Mouse (Mus musculus): ENCODE measurements around the gene Pitpnm2. TPM values are rescaled to one million over a fixed set of nuclear protein-coding genes. Genes with fewer than 3 reads are reported as not detected.
"Not testable (repeated sequence)": the region's sequence is repeated elsewhere in the genome, so short reads cannot be mapped to it uniquely, and the experiment has no call there.

Gene Pitpnm2
- 7.5 and 7.8 TPM in 2 replicates for polyA plus RNA-seq (2016; fragmentation: Nextera tagmentation; extraction: Ambion mirVana)

GRCm38 (mm10) chr5:124249614-124250591, at the start of gene Pitpnm2:
Gene Pitpnm2, minus strand, starts transcription at chr5:124249760.
- H3K27ac ChIP-seq (ENCODE audit: poor library complexity, severe bottlenecking), result peak within 1 kb of the TSS; percentile 92
- H3K4me2 ChIP-seq, result peak within 1 kb of the TSS; percentile 90
- H3K4me1 ChIP-seq (replicated peaks), result peaks cover 33% of the 10 kb centered on the region
- H3K9ac ChIP-seq, result peak within 1 kb of the TSS; percentile 84
- 2% methylated on average over 83 of the region's 90 CpGs for WGBS
- H3K4me3 ChIP-seq, result peak within 1 kb of the TSS; percentile 81
- ATAC-seq (ENCODE audit: insufficient number of reproducible peaks, low FRiP score), result peak; percentile 69
- H3K27me3 ChIP-seq (replicated peaks), result no peaks in the 10 kb centered on the region
- H3K9me3 ChIP-seq (replicated peaks), result no peaks in the 10 kb centered on the region
- peaks cover 18% of the 10 kb centered on the region for H3K36me3 ChIP-seq

DNA sequence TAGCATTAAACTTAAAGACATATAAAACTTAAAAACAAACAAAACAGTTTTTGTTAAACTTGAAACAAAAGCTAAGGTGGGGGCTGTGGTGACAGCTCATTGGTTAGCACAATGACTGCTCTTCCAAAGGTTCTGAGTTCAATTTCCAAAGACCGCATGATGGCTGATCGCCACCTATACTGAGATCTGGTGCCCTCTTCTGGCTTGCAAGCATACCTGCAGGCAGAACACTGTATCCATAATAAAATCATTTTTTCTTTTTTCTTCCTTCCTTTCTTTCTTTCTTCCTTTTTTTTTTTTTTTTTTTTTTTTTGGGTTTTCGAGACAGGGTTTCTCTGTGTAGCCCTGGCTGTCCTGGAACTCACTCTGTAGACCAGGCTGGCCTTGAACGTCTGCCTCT, 49.7 kb upstream of the Pitpnm2 start:
- not testable (repeated sequence) for H3K9ac ChIP-seq; H3K27ac ChIP-seq (ENCODE audit: poor library complexity, severe bottlenecking); H3K4me3 ChIP-seq; ATAC-seq (ENCODE audit: insufficient number of reproducible peaks, low FRiP score); H3K4me2 ChIP-seq; H3K27me3 ChIP-seq (replicated peaks); H3K9me3 ChIP-seq (replicated peaks)
- H3K4me1 ChIP-seq (replicated peaks), result peaks cover 10% of the 10 kb centered on the region
- peaks cover 59% of the 10 kb centered on the region for H3K36me3 ChIP-seq
- 62% methylated on average over 4 of the region's 4 CpGs for WGBS

GRCm38 (mm10) chr5:124296475-124296874, 46.9 kb upstream of the Pitpnm2 start:
- Histone ChIP-seq H3K4me2 (no peak overlapping the region), H3K27ac (ENCODE audit: poor library complexity, severe bottlenecking) (no peak overlapping the region), H3K9ac (no peak overlapping the region), H3K4me3 (no peak overlapping the region), H3K9me3 (replicated peaks) (no peaks in the 10 kb centered on the region), H3K36me3 (peaks cover 67% of the 10 kb centered on the region), H3K27me3 (replicated peaks) (no peaks in the 10 kb centered on the region), H3K4me1 (replicated peaks) (peaks cover 12% of the 10 kb centered on the region)
- no peak for ATAC-seq (ENCODE audit: insufficient number of reproducible peaks, low FRiP score)
- 81% methylated on average over 4 of the region's 4 CpGs for WGBS

DNA sequence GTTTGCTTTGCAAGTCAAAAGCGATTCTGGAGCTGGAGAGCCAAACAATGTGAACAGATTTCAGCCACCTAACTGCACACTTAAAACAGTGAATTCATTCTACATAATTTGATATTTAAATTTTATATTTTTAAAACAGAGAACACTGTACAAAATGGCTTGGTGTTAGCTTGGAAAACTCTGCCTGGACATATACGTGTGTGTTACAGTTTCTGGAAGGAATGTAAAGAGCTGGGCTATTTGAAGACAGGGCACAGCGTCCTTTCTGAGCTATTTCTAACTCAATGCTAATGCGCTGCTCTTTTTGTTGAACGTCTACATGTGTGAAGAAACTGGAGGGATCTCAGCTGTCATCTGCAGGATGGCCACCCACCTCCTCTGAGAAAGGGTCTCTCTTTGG, 44.4 kb upstream of the Pitpnm2 start:
- no peak for ATAC-seq (ENCODE audit: insufficient number of reproducible peaks, low FRiP score)
- Histone ChIP-seq H3K27ac (ENCODE audit: poor library complexity, severe bottlenecking) (peak overlapping the region; percentile 59; the same call in 1 of the 2 replicates), H3K27me3 (replicated peaks) (no peaks in the 10 kb centered on the region), H3K9me3 (replicated peaks) (no peaks in the 10 kb centered on the region), H3K36me3 (peaks cover 86% of the 10 kb centered on the region), H3K4me1 (replicated peaks) (peaks cover 3% of the 10 kb centered on the region; the same call in 1 of the 2 replicates), H3K9ac (no peak overlapping the region), H3K4me3 (no peak overlapping the region), H3K4me2 (no peak overlapping the region)
- 79% methylated on average over 5 of the region's 5 CpGs for WGBS

DNA sequence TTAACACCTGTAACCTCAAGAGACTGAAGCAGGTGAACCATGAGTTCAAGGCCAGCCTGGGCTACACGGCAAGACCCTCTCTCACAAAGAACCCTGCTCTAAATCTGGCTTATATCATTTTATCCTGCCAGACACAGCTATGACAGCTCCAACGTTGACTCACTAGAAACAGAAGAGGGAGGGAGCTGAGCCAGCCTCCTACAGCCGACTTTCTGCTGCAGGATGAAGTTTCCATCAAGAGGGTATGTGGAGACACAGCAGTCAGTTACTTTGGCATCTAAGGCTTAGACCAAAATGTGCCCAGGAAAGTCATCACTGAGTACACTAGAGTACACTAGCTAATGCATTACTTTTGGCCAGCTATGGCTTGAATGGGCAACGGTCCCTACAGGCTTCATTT, 40.7 kb upstream of the Pitpnm2 start:
- peaks cover 3% of the 10 kb centered on the region; the same call in 1 of the 2 replicates for H3K4me1 ChIP-seq (replicated peaks)
- H3K9ac ChIP-seq, result no peak overlapping the region
- no peak overlapping the region for H3K27ac ChIP-seq (ENCODE audit: poor library complexity, severe bottlenecking)
- WGBS, result 82% methylated on average over 4 of the region's 4 CpGs
- H3K4me3 ChIP-seq, result no peak overlapping the region
- peaks cover 87% of the 10 kb centered on the region for H3K36me3 ChIP-seq
- H3K9me3 ChIP-seq (replicated peaks), result peaks cover 3% of the 10 kb centered on the region
- no peaks in the 10 kb centered on the region for H3K27me3 ChIP-seq (replicated peaks)
- H3K4me2 ChIP-seq, result no peak overlapping the region
- no peak for ATAC-seq (ENCODE audit: insufficient number of reproducible peaks, low FRiP score)

DNA sequence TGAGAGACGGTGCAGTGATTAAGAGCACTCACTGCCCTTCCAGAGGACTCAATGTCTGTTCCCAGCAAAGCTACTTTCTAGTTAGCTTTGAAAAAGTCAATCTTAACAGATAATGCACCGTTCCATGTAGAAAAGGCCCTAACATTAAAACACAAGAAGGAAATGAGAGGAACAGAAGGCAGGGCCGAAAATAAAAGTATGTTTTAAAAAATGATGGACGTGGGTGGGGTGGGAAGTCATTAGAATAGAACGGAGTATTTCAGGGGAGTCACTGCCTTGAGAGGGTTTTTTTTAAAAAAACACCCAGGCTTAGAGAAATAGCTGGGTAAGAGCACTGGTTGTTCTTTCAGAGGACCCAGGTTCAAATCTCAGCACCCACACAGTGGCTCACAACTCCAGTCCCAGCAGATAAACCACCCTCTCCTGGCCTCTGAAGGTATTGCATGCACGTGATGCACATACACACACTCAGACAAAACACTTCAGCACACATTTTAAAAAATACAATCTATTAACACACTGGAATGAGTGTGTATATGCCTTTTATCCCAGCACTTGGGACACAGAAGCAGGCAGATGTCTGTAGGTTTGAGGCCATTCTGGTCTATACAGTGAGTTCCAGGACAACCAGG, 38.2 kb upstream of the Pitpnm2 start:
- H3K36me3 ChIP-seq, result peaks cover 82% of the 10 kb centered on the region
- no peak overlapping the region for H3K4me3 ChIP-seq
- no peak overlapping the region for H3K27ac ChIP-seq (ENCODE audit: poor library complexity, severe bottlenecking)
- no peaks in the 10 kb centered on the region for H3K27me3 ChIP-seq (replicated peaks)
- H3K9ac ChIP-seq, result no peak overlapping the region
- 97% methylated on average over 6 of the region's 6 CpGs for WGBS
- peaks cover 3% of the 10 kb centered on the region for H3K9me3 ChIP-seq (replicated peaks)
- H3K4me2 ChIP-seq, result no peak overlapping the region
- H3K4me1 ChIP-seq (replicated peaks), result no peaks in the 10 kb centered on the region
- no peak for ATAC-seq (ENCODE audit: insufficient number of reproducible peaks, low FRiP score)

- no peak overlapping the region for H3K9ac ChIP-seq
- no peak overlapping the region for H3K27ac ChIP-seq (ENCODE audit: poor library complexity, severe bottlenecking)
- no peak overlapping the region for H3K4me3 ChIP-seq
- peaks cover 82% of the 10 kb centered on the region for H3K36me3 ChIP-seq
- H3K4me2 ChIP-seq, result no peak overlapping the region
- H3K27me3 ChIP-seq (replicated peaks), result no peaks in the 10 kb centered on the region
- no peak for ATAC-seq (ENCODE audit: insufficient number of reproducible peaks, low FRiP score)
- 62% methylated on average over 3 of the region's 3 CpGs for WGBS
- no peaks in the 10 kb centered on the region for H3K4me1 ChIP-seq (replicated peaks)
- peaks cover 3% of the 10 kb centered on the region for H3K9me3 ChIP-seq (replicated peaks)
Measured at GRCm38 (mm10) chr5:124284330-124284729, 34.8 kb upstream of the Pitpnm2 start.

GRCm38 (mm10) chr5:124282854-124283253, 33.3 kb upstream of the Pitpnm2 start:
- Histone ChIP-seq H3K9me3 (replicated peaks) (peaks cover 1% of the 10 kb centered on the region), H3K27me3 (replicated peaks) (no peaks in the 10 kb centered on the region), H3K36me3 (peaks cover 81% of the 10 kb centered on the region), H3K4me3 (no peak overlapping the region), H3K27ac (ENCODE audit: poor library complexity, severe bottlenecking) (no peak overlapping the region), H3K4me2 (no peak overlapping the region), H3K4me1 (replicated peaks) (no peaks in the 10 kb centered on the region), H3K9ac (no peak overlapping the region)
- no peak for ATAC-seq (ENCODE audit: insufficient number of reproducible peaks, low FRiP score)
- WGBS, result 78% methylated on average over 2 of the region's 2 CpGs

GRCm38 (mm10) chr5:124270226-124270625, 20.7 kb upstream of the Pitpnm2 start:
- ATAC-seq (ENCODE audit: insufficient number of reproducible peaks, low FRiP score), result no peak
- Histone ChIP-seq H3K27me3 (replicated peaks) (no peaks in the 10 kb centered on the region), H3K9me3 (replicated peaks) (peaks cover 9% of the 10 kb centered on the region; the same call in 1 of the 2 replicates), H3K36me3 (peaks cover 33% of the 10 kb centered on the region), H3K4me3 (no peak overlapping the region), H3K4me1 (replicated peaks) (peaks cover 33% of the 10 kb centered on the region), H3K27ac (ENCODE audit: poor library complexity, severe bottlenecking) (no peak overlapping the region), H3K4me2 (no peak overlapping the region), H3K9ac (no peak overlapping the region)
- 90% methylated on average over 5 of the region's 5 CpGs for WGBS

GRCm38 (mm10) chr5:124269661-124270060, 20.1 kb upstream of the Pitpnm2 start:
- Histone ChIP-seq H3K9me3 (replicated peaks) (peaks cover 9% of the 10 kb centered on the region; the same call in 1 of the 2 replicates), H3K4me3 (no peak overlapping the region), H3K27ac (ENCODE audit: poor library complexity, severe bottlenecking) (no peak overlapping the region), H3K4me1 (replicated peaks) (peaks cover 33% of the 10 kb centered on the region), H3K27me3 (replicated peaks) (no peaks in the 10 kb centered on the region), H3K4me2 (no peak overlapping the region), H3K9ac (no peak overlapping the region), H3K36me3 (peaks cover 33% of the 10 kb centered on the region)
- WGBS, result 63% methylated on average over 11 of the region's 11 CpGs
- no peak for ATAC-seq (ENCODE audit: insufficient number of reproducible peaks, low FRiP score)

DNA sequence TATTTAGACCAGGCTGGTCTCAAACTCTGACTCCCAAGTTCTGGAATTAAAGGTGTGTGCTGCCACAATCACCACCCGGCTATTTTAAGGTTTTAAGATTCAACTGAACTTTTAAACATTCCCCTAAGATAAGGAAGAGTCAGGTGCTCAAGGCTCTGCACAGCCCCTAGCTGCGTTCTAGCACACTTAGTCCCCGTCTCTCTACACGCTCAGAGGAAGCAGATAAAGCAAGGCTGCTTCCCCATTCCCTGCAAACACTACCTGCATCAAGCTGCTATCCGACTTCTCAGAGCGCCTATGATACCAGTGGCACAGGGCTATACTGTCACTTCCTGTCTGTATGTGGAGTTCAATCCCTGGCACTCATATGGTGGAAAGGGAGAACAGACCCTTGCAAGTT, 18.1 kb upstream of the Pitpnm2 start:
- ATAC-seq (ENCODE audit: insufficient number of reproducible peaks, low FRiP score), result no peak
- H3K36me3 ChIP-seq, result peaks cover 43% of the 10 kb centered on the region
- 38% methylated on average over 6 of the region's 6 CpGs for WGBS

More for the DNA sequence above, 18.1 kb upstream of the Pitpnm2 start:
- Histone ChIP-seq H3K4me2 (no peak overlapping the region), H3K9ac (no peak overlapping the region), H3K27me3 (replicated peaks) (no peaks in the 10 kb centered on the region), H3K9me3 (replicated peaks) (peaks cover 9% of the 10 kb centered on the region; the same call in 1 of the 2 replicates), H3K27ac (ENCODE audit: poor library complexity, severe bottlenecking) (no peak overlapping the region), H3K4me1 (replicated peaks) (peaks cover 33% of the 10 kb centered on the region), H3K4me3 (no peak overlapping the region)
